Mouse (Mus musculus): ENCODE results near the gene Dact2. TPM values are rescaled to one million over a fixed set of nuclear protein-coding genes. Genes with fewer than 3 reads are reported as not detected.

Gene Dact2
- total RNA-seq, 4 experiments from 2014 or later: 0.94 to 1.3 (median 0.98) TPM

GRCm38 (mm10) chr17:14213976-14214529 is 9.9 kb upstream of the Dact2 start:
- DNase-seq (ENCODE audit: low spot score): no peak

DNA sequence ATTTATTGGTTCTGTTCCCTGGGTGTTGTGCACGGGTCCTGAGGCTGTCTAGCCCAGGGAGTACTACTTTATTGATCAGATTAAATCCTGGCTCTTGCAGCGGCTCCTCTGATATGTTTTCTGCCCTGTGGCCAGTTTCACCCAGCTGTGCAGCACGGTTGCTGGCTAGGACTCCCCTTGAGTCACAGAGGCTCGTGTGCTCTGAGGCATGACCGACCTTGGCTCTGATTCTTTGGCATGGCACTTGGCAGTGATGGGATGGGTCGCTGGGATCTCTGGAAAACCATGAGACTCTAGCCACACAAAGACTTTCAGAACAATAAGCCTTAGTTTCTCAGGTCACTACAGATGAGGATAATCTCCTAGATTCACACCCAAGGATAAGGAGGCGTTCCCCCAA is 8.7 kb upstream of the Dact2 start:
- DNase-seq (ENCODE audit: low spot score): no peak

GRCm38 (mm10) chr17:14207093-14207561 is 3.0 kb upstream of the Dact2 start:
- no peak for DNase-seq (ENCODE audit: low spot score)

DNA sequence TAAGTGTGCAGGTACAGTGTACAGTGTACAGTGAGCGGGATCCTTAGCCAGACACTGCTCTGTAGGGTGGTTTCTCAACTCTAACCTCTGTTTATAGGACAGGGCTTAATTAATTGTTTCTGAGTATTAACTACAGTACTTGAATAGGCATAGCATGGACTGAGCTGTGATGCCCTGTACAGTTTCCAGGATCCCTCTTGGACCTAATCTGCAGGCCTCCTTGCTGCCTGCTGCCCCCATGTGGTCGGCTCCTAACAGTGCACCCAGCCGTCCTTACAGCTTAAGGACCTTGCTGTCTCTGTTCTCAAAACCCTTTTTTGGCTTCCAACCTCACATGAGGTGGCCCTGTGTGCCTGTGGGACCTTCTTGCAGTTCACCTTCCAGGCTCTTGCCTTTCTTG is 2.0 kb upstream of the Dact2 start:
- peak; percentile 58 for DNase-seq (ENCODE audit: low spot score)

DNA sequence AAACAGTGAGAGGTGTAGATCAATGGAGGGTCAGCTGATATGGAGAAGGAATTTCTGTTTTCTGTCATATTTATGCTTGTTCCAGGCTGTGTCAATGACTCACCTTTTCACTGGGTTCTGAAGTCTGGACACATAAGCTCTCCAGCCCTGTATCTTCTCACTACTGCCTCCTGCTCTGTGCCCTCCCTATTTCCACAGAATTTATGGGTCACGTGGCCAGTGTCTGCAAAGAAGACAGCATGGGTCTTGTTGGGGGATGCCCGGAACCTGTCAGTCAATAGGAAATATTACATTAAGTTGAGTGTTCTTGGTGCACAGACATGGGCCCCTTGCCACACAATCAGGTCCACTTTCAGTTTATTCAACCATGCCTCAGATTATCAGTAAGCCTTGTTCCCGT is 1.1 kb upstream of the Dact2 start:
- DNase-seq (ENCODE audit: low spot score): no peak

GRCm38 (mm10) chr17:14203121-14203941 is 773 bp downstream of the Dact2 start:
- no peak for DNase-seq (ENCODE audit: low spot score)

- no peak for DNase-seq (ENCODE audit: low spot score)
Observed at GRCm38 (mm10) chr17:14202291-14203030, 1.6 kb downstream of the Dact2 start.

DNA sequence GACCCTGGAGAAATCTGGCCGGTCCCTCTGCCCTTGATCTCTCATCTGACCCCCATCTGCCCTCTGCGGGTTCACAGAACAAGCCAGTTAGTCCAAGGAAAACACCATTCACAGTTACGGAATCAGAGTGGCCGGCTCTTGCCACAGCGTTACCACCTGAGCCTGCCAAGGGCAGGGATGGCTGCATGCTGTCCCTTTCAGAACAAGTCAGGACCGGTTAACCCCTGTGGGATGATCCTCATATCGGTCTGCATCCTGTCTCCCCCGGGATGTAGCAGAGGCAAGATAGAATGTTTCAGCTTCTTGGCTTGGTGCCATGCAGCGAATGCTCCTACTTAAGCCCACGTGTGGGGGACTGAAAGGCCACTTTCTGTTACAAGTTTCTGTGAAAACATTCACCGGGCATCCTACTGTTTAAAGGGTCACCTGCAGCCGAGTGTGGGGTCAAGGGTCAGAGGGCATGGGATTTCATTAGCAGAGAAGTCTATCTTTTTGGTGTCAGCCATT is 2.8 kb downstream of the Dact2 start:
- DNase-seq (ENCODE audit: low spot score): no peak

GRCm38 (mm10) chr17:14200206-14200605 is 3.9 kb downstream of the Dact2 start:
- no peak for DNase-seq (ENCODE audit: low spot score)

DNA sequence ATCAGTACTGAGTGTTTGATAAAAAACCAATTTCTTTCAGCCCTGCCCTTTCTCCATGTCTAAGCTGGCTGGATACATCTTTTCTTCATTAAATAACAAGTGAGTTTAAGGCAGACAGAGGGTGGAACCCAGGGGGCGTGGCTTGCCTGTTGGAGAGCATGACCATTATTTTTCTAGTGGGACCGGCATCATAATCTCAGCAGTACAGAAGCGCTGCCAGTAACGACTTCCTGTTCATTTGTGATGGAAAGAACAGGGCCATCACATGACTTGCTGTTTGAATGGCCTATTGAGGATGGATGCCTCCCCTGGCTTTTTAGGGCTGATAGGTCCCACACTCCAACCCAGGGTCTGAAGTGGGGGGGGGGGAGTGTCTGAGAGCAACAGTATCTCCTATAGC is 4.5 kb downstream of the Dact2 start:
- peak; percentile 46 for DNase-seq (ENCODE audit: low spot score)

- no peak for DNase-seq (ENCODE audit: low spot score)
Observed at GRCm38 (mm10) chr17:14192924-14193323, 11.2 kb downstream of the Dact2 start.

DNA sequence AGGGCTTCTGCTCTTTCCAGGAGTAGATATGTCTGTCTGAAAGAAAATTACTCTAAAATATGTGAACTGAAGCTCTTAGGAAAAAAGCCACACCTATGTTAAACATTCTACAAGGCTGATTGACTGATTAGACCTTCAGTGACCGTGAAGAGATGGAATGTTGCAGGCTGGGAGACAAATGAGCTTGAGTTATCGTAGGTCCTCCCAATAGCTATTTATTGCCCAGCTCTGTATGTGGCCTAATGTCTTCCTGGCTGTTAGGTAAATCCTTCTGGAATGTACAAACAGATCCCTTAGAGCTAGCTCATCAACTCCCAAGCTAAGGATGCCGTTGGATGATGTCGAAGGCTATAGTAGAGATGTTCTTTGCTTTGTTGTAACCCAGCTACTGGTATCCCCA is 11.7 kb downstream of the Dact2 start:
- no peak for DNase-seq (ENCODE audit: low spot score)

DNA sequence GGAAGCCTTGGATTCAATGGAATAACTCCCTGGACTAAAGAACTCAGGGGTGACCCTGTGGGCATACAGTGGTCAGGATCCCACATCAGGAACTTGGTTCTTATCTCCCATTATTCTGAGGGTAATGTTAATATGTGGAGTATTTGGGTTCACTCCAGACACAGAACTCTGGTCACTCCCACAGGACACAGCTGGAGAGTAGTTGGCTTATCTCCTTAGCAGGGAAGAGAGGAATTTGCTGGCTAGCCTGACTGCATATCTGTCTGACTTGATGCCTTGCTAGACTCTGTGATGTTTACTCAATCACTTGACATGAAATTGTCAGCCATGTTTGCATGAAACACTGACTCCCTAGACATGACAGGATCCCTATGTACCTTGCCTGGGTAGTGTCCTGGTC is 15.6 kb downstream of the Dact2 start:
- peak; percentile 29 for DNase-seq (ENCODE audit: low spot score)

DNA sequence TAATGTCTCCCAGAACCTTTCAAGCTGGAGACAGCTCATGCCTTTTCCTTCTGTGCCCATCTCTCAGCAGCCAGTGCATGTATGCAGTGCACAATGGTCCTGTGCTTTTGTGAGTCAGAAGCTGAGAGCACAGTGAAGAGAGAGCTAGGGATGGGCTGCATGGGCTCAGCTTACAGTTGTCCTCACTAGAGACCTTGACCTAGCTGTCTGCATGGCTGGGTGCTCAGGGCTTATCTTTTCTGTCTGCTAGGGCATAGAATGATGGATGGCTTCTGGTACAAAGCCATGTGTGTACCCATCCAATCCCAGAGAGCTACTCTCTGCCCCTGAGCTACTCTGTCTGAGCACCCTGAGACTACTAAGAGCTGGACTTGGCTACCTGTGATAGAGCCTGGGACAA is 17.0 kb downstream of the Dact2 start:
- DNase-seq (ENCODE audit: low spot score): no peak

DNA sequence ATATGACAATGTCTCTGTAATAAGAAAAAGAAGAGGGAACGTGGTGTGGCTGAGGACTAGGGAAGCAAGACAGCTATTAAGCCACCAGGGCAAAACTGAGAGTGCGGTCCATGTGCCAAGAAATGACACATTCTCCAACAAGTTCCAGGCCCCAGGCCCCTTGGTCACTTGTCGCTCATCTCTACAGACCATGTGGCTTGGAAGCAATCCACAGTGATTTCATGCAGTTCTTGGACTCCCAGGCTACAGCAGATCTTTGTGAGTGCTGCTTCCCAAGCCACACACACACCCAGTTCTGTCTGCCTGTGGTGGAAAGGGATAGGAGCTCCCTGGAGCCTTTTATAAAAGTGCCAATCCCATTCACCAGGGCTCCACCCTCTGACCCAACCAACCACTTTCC is 17.9 kb downstream of the Dact2 start:
- peak; percentile 18 for DNase-seq (ENCODE audit: low spot score)

- DNase-seq (ENCODE audit: low spot score): no peak
Observed at GRCm38 (mm10) chr17:14184192-14184814, 19.8 kb downstream of the Dact2 start.

DNA sequence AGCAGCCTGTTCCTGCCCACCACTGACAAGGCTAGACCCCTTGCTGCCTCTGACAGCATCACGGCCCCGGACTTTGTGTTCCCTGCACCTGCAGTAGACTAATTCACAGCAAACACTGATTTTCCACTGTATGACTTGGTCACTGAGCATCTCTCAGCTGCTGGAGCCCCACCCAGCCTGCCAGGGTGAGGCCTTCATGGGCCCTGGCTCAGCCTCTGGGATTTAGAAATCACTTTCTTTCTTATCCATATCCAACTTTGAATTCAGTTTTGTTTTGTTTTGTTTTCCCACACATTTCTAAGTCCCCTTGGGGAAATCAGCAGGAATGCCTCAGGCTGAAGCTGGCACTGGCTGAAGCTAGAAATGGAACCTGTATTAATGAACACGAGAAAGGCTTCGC is 20.4 kb downstream of the Dact2 start:
- no peak for DNase-seq (ENCODE audit: low spot score)

DNA sequence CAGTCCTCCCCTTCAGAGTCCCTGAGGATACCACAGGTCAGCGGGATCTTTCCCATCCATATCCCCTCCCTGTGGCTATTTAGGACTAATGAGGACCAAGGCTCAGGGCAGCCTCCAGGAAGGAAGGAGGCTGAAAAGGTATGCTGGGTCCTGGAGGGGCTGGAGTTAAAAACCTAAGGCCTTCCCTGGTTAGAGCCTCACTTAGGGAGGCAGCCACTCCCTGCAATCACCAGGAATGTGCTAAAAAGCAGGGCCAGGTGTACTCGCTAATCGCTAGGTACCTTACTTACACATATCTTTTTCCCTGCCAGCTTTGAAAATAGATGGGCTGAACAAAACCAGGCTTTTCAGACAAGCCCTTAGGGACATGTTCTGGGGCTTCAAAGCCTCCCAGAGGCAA is 21.2 kb downstream of the Dact2 start:
- no peak for DNase-seq (ENCODE audit: low spot score)

DNA sequence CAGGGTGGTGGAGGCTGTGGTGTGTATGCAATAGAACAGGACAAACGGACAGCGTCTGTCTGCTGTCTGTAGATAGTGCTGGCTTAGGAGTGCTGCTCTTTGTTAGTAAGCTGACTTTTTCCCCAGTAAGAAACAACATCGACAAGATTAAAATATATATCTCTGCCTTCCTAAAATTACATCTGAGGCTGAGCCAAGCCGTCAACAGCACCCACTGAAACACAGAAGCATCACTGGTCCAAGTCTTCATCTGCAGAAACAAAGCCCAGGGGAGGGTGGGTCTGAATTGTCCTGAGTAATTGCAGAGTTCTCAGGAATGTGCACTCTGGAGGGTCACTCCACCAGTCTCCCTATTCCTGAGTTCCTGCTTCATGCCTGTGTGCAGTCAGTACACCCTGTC is 25.2 kb downstream of the Dact2 start:
- DNase-seq (ENCODE audit: low spot score): no peak

- DNase-seq (ENCODE audit: low spot score): no peak
Observed at GRCm38 (mm10) chr17:14178475-14178874, 25.6 kb downstream of the Dact2 start.

GRCm38 (mm10) chr17:14178049-14178448 is 26.1 kb downstream of the Dact2 start:
- DNase-seq (ENCODE audit: low spot score): no peak

GRCm38 (mm10) chr17:14177018-14177417 is 27.1 kb downstream of the Dact2 start:
- no peak for DNase-seq (ENCODE audit: low spot score)
